ENCODE assay signal across 10 mouse cellular contexts in genomic region chr1:91180723-91181122, GRCm38 (mm10). TPM values are rescaled to one million over a fixed set of nuclear protein-coding genes. Genes with fewer than 3 reads are reported as not detected.
DNase-seq lines count a peak whose midpoint lies in the region; ATAC-seq and TF ChIP-seq lines count a peak whose summit lies in the region.
"Had no signal": no experiment of that assay in that cellular context is flagged by ENCODE, and none has a peak within 500 bp of the region (broad histone marks: within the 10 kb centered on the region; RNA-seq: fewer than 3 reads in every experiment).

No protein-coding gene starts in this region.

- no peak for TF ChIP-seq EP300 in stomach, postnatal 0 days (optimal IDR thresholded peaks at IDR 0.05)

- no peak for TF ChIP-seq POLR2A in thymus, adult 2 months (IDR thresholded peaks at IDR 0.05; ENCODE audit: control insufficient read depth, extremely low read depth, insufficient read depth, low read length, poor library complexity)

- no peak for TF ChIP-seq CTCF in thymus, adult 2 months (IDR thresholded peaks at IDR 0.05; ENCODE audit: borderline replicate concordance, control insufficient read depth, extremely low read depth, insufficient read depth, low read length, poor library complexity)
- TF ChIP-seq CTCF in stomach, postnatal 0 days (IDR thresholded peaks at IDR 0.05; ENCODE audit: low read depth) = no peak

- H3K4me2 ChIP-seq in heart, embryonic 12.5 days = peak overlapping the region; percentile 83
- 0 out of 2 replicates have a peak overlapping the region, but pooled peaks have one; percentile 21 for H3K4me2 ChIP-seq in limb, embryonic 13.5 days (replicated peaks)
- peak overlapping the region; percentile 79 for H3K4me2 ChIP-seq in stomach, postnatal 0 days (replicated peaks; ENCODE audit: low read depth)

- no peak for DNase-seq in heart, adult 8-10 months (ENCODE audit: low spot score)
- DNase-seq in thymus, adult 2 months = peak; percentile 24
- DNase-seq in thymus, adult 18-20 months = no peak
- peak; percentile 21 for DNase-seq in stomach, postnatal 0 days (ENCODE audit: low spot score)
- no peak for DNase-seq in spleen, postnatal 36 days (ENCODE audit: low spot score in 2 of 2)
- no peak for DNase-seq in adipocyte (ENCODE audit: low spot score)
- DNase-seq: left cerebral cortex, postnatal 4 days had no signal

- no peaks in the 10 kb centered on the region for H3K9me3 ChIP-seq in heart, embryonic 12.5 days (replicated peaks)
- no peaks in the 10 kb centered on the region for H3K9me3 ChIP-seq in limb, embryonic 13.5 days
- H3K9me3 ChIP-seq in stomach, postnatal 0 days (ENCODE audit: control insufficient read depth, low read length) = no peaks in the 10 kb centered on the region

- H3K36me3 ChIP-seq in heart, embryonic 12.5 days = no peaks in the 10 kb centered on the region
- H3K36me3 ChIP-seq in thymus, adult 2 months (ENCODE audit: control insufficient read depth, insufficient read depth, low read length) = no peaks in the 10 kb centered on the region
- H3K36me3 ChIP-seq in limb, embryonic 13.5 days = no peaks in the 10 kb centered on the region
- no peaks in the 10 kb centered on the region for H3K36me3 ChIP-seq in stomach, postnatal 0 days (ENCODE audit: control insufficient read depth, insufficient read depth, low read length)

- WGBS in heart, embryonic 12.5 days = 62% methylated on average over 6 of the region's 6 CpGs
- WGBS in thymus, adult 2 months = 6% methylated on average over 6 of the region's 6 CpGs
- 72% methylated on average over 6 of the region's 6 CpGs for WGBS in limb, embryonic 13.5 days
- 45% methylated on average over 6 of the region's 6 CpGs for WGBS in stomach, postnatal 0 days

- ATAC-seq in heart, embryonic 12.5 days (ENCODE audit: insufficient number of reproducible peaks, low FRiP score) = no peak
- no peak for ATAC-seq in limb, embryonic 13.5 days (ENCODE audit: low FRiP score, low read depth)
- ATAC-seq in stomach, postnatal 0 days (ENCODE audit: low FRiP score, low TSS enrichment) = no peak

- peak overlapping the region; percentile 56; the same call in 1 of the 2 replicates for H3K4me3 ChIP-seq in heart, embryonic 12.5 days
- H3K4me3 ChIP-seq in thymus, adult 2 months (ENCODE audit: control insufficient read depth, insufficient read depth, low read length) = peak overlapping the region; percentile 99
- no peak overlapping the region for H3K4me3 ChIP-seq in limb, embryonic 13.5 days
- peak overlapping the region; percentile 44; the same call in 1 of the 2 replicates for H3K4me3 ChIP-seq in stomach, postnatal 0 days (ENCODE audit: low read depth, low read length)

- peaks cover 42% of the 10 kb centered on the region for H3K4me1 ChIP-seq in heart, embryonic 12.5 days (replicated peaks)
- peaks cover 33% of the 10 kb centered on the region for H3K4me1 ChIP-seq in thymus, adult 2 months (replicated peaks; ENCODE audit: control insufficient read depth, insufficient read depth, low read length)
- H3K4me1 ChIP-seq in limb, embryonic 13.5 days = peaks cover 18% of the 10 kb centered on the region
- peaks cover 12% of the 10 kb centered on the region for H3K4me1 ChIP-seq in stomach, postnatal 0 days (replicated peaks; ENCODE audit: control insufficient read depth, insufficient read depth)

- H3K9ac ChIP-seq in heart, embryonic 12.5 days = no peak overlapping the region
- H3K9ac ChIP-seq in limb, embryonic 13.5 days = no peak overlapping the region
- H3K9ac ChIP-seq in stomach, postnatal 0 days (ENCODE audit: low read length) = 0 out of 2 replicates have a peak overlapping the region, but pooled peaks have one; percentile 64

- H3K27me3 ChIP-seq in heart, embryonic 12.5 days (replicated peaks) = 0 out of 2 replicates have a peak, but pooled peaks cover 7% of the 10 kb centered on the region
- H3K27me3 ChIP-seq in thymus, adult 2 months (ENCODE audit: control insufficient read depth, insufficient read depth, low read length) = no peaks in the 10 kb centered on the region
- H3K27me3 ChIP-seq in limb, embryonic 13.5 days = peaks cover 35% of the 10 kb centered on the region
- no peaks in the 10 kb centered on the region for H3K27me3 ChIP-seq in stomach, postnatal 0 days (ENCODE audit: control insufficient read depth, insufficient read depth, low read length)

- H3K27ac ChIP-seq in heart, embryonic 12.5 days (ENCODE audit: poor library complexity, severe bottlenecking) = no peak overlapping the region
- peak overlapping the region; percentile 100 for H3K27ac ChIP-seq in thymus, adult 2 months (ENCODE audit: control insufficient read depth, insufficient read depth, low read length)
- no peak overlapping the region for H3K27ac ChIP-seq in limb, embryonic 13.5 days
- no peak overlapping the region for H3K27ac ChIP-seq in stomach, postnatal 0 days (replicated peaks)

RNA-seq across cellular contexts. Expression of gene Ramp1, which starts 1.1 kb away (rescaled TPM):
- polyA plus RNA-seq in heart, embryonic 12.5 days (2016; fragmentation: Nextera tagmentation; extraction: Ambion mirVana) = 20.2 and 20.9 TPM in 2 replicates
- 1 to 10 TPM; 3.4 to 5.1 (median 4.5) TPM for total RNA-seq in heart, adult 8-10 months (2022)
- polyA plus RNA-seq in thymus, adult 2 months (2012; rRNA removed) = 261 and 288 TPM in 2 replicates
- polyA plus RNA-seq in limb, embryonic 13.5 days (2015; fragmentation: Nextera tagmentation; extraction: Ambion mirVana) = 2.7 and 3.1 TPM in 2 replicates
- 10.5 and 11.5 TPM in 2 replicates for polyA plus RNA-seq in stomach, postnatal 0 days (2015; fragmentation: Nextera tagmentation; extraction: Ambion mirVana)

RNA-seq across cellular contexts. Expression of gene Rbm44, which starts 35.8 kb away (rescaled TPM):
- polyA plus RNA-seq in heart, embryonic 12.5 days (2016; fragmentation: Nextera tagmentation; extraction: Ambion mirVana) = 2.1 and 2.7 TPM in 2 replicates
- not detected for total RNA-seq in heart, adult 8-10 months (2022)
- 0.27 and 0.70 TPM in 2 replicates for polyA plus RNA-seq in thymus, adult 2 months (2012; rRNA removed)
- 0.88 and 1.3 TPM in 2 replicates for polyA plus RNA-seq in limb, embryonic 13.5 days (2015; fragmentation: Nextera tagmentation; extraction: Ambion mirVana)
- 0.15 and 0.24 TPM in 2 replicates for polyA plus RNA-seq in stomach, postnatal 0 days (2015; fragmentation: Nextera tagmentation; extraction: Ambion mirVana)
- polyA plus RNA-seq: kidney, adult 2 months had no signal

Comparison
In these comparisons a context has a peak if more than half of its experiments do, and no peak if none do; other contexts are left out.
1. DNase-seq: peak in thymus, adult 2 months (single experiment) and stomach, postnatal 0 days (single experiment); none in heart, adult 8-10 months (single experiment), thymus, adult 18-20 months (0 of 2), spleen, postnatal 36 days (0 of 2) and adipocyte (single experiment).
2. H3K4me2 ChIP-seq: peak in every context shown above with its lines; median percentile 83 in heart, embryonic 12.5 days; 79 in stomach, postnatal 0 days; 21 in limb, embryonic 13.5 days.
3. RNA of gene Ramp1, which starts 1.1 kb away (polyA plus RNA-seq): 261 to 288 TPM in thymus, adult 2 months; 20.2 to 20.9 TPM in heart, embryonic 12.5 days, 10.5 to 11.5 TPM in stomach, postnatal 0 days and 2.7 to 3.1 TPM in limb, embryonic 13.5 days; every median in the first group is over 10 times any median in the second.